Mouse (Mus musculus): ENCODE measurements around the gene Mtmr11.

- TF ChIP-seq CTCF (IDR thresholded peaks at IDR 0.05; ENCODE audit: control insufficient read depth, insufficient read depth, insufficient replicate concordance, low read depth, low read length) (no peak), POLR2A (IDR thresholded peaks at IDR 0.05; ENCODE audit: control insufficient read depth, low read depth, low read length) (no peak)
These were observed 20.6 kb downstream of the Mtmr11 start for GRCm38 (mm10) chr3:96182382-96182776.

Data from testis, adult 2 months (tissue).